Mouse (Mus musculus) spleen, postnatal 36 days (tissue): ENCODE results near the gene Insr.

ENCODE experiments used
- DNase-seq, 2 experiments: peaks; one replicate each; pipeline ENCODE4 v3.0.0; 2022; ENCODE audit warnings: low spot score in 2 of 2, mixed read lengths in 1 of 2

The Insr gene

DNA sequence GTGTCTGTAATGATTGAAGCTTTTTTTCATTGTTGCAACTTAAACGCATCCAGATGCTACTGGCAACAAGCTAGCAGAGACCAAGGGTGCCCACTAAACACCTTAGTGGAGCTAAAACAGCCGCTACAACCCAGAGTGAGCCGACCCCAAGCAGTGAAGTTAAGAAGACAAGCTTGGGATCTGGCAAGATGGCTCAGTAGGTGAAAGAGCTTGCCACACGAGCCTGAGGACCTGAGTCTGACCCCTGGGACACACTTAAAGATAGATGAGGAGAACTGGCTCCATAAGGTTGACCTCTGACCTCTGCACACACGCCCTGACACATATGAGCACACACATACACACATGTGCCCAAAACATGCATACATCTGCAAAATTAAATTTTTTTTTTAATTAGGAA is 4.2 kb downstream of the Insr start:
- DNase-seq = no peak

DNA sequence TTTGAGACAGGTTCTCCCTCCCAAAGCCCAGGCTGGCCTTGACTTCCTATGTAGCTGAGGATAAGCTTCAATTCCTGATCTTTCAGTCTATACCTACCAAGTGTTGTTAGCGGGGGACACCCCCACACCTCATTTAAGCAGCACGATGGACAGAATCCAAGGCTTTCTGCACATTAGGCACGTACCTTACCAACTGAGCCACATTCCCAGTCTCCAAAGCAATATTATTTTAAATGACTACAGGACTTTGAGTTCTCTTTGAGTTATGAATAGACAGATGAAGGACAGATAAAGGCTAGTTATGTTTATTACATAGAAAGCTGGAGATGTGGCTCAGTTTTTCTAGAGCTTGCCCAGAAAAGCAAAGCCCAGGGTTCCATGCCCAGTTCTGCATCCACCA is 5.6 kb downstream of the Insr start:
- no peak for DNase-seq

DNA sequence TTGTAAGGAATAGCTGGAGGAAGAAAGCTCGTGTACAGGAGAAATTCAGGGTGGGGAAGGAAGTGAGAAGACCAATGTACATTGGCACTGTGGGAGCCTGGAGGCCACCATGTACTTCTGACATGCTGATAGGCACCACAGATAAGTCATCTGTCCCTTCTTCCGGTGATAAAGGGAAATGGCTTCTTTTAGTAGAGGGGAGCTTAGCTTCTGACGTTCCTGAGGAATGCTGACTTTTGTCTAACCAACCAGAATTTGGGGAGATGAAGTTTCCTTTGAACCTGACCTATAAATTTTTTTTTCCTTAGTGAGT is 12.0 kb downstream of the Insr start:
- DNase-seq = no peak

DNA sequence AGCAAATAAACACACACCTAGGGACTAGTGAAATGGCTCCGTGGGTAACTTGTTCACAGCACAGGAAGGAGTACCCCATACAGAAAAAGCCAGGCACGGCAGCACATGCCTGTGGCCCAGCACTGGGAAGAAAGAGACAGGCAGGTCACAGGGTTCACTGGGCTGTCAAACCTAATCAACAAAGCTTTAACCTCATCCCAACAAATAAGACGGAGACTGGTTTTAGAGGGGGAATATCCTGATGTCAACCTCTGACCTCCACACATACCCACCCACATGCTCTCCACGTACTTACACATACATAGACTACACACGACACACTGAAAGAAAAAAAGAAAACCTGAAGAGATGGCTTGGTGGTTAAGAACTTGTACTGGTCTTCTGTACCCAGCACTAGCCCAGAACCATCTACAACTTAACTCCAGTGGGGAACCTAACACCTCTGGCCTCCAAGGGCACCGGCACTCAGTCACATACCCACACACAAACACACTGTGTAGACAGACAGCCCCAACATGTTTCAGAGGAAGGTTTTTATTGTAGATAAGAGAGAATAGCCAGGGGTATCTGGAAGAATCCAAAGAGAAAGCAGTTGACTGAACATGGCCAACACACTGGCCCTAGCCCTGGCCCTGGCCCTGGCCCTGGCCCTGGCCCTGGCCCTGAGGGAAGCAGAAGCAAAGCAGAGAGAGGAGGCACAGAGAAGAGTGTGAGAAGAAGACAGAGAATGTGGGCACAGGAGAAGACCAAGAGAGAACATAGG is 12.6 kb downstream of the Insr start:
- DNase-seq = no peak

DNA sequence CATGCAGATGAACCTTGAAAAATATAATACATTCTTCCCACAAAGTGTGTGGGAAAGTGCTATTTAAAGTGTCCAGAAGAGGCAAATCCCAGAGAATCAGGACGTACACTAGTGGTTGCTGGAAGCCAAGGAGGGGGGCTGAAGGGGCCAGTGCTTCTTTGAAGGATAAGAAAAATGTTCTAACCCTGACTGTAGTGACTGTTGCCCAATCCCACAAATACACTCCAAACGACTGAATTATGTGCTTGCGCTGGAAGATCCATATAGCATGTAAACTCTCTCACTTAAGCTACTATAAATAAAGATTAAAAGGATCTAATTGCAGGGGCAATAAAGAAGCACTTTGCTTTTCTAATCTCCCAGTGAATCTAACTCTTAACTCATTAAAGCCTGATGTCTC is 14.2 kb downstream of the Insr start:
- no peak for DNase-seq

DNA sequence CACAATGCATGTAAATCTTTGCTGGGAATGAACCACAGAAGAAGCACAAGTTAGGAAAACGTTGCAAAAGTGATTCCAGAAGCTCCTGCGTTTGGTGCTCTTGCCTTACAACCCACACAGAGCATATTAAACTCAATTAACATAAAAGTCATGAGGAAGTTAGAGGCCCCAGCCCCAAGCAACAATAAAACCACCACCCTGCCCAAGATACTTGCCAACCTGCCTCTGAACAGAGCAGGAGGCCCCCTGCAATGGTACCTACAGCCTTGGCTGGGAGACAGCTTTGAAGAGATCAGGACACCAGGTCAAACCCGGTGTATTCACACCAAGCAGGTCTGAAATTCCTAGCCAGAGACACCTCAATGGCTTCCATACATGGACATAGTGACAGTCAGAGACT is 16.6 kb downstream of the Insr start:
- DNase-seq = no peak

DNA sequence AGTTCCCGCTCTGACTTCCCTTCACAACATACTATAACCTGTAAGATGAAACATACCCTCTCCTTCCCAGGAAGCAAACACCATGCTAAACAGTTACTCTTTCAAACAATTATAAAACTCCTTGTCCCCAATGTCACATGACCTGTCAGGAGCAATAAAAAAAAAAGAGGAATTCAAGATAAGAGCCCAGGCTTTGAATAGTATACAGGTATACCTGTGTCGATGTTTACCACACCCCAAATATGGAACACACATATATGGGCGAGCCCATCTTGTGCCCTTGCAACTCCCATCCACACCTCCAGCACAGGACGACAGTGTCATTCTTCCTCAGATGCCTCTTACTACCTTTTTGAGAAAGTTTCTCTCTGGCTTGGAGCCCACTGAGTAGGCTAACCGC is 18.3 kb downstream of the Insr start:
- DNase-seq = no peak

DNA sequence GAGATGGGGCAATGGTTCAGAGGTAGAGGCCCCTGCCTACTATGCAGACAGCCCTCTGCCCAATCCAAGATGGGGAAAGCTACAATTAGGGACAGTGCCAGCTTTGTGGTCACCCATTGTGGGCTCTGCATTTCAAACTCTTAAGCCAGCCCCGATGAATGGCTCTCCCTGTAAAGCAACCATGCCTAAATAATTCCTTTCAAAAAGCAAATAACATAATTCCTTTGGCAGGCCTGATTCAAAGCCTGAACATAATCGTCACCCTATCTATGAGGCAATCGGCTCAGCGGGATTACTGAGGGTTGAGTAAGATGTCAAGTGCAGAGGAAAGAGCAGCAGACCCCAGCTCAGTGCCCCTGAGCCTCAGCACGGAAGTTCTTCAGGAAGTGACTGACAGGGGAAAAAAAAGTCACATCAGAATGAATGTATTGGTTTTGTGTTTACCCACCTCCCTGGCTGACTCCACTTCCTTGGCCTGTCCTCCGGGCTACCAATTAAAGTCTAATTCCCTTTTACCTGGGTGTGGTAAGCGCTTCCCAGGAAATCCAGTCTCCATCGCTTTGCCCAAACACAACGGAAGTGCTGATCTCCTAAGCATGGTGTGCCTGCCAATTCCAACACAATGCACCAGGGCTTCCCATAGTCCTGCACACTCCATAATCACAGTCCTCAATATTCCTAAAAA is 19.1 kb downstream of the Insr start:
- no peak for DNase-seq

DNA sequence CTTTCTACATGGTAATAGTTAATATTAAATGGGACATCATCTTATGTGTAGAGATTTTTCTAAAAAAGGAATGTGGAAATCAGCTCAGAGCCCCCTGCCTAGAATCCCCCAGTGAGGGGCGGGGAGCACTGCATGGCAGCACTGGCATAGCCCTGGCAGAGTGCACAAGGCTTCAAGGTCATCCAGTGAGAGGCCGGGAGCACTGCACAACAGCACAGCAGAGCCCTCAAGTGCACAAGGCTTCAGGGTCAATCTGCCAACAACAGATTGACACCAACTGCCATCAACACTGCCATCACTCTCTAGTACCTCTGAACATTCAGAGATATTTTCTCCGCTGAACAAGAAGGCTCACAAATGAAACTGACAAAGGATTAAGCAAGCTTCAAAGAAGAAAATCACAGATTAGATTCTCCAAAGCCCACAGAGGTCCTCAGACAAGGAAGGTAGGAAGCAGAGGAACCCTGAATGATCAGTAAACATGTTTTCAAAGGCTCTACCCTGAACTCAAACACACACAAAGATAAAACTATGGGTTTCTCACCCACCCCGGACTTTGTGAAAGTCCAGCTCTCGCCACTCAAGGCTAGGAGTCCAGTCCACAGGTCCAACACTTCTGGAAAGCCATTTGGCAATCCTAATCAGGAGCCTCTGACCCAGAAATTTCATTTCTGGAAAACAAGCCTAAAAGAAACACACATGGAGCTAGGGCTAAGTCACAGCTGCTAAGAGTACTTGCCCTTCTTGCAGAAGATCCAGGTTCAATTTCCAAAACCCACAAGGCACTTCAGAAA is 23.1 kb downstream of the Insr start:
- no peak for DNase-seq

DNA sequence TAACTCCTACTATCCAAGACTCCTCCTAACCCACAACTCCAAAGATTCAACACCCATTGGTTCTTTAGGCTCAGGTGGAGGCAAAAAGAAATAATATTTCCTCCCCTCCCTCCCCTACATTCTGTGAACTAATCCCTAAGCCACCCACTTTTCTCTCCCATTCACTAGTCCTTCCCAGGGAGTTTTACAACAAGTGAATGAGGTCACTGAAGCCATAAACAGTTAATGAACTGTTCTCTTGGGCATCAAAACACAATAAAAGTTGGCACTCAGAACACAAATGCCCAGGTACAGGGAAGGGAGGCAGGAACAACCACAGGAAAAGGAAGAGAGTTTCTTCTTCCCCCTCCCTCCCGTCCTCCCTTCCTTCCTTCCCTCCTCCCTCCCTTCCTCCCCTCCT is 24.1 kb downstream of the Insr start:
- DNase-seq = no peak

DNA sequence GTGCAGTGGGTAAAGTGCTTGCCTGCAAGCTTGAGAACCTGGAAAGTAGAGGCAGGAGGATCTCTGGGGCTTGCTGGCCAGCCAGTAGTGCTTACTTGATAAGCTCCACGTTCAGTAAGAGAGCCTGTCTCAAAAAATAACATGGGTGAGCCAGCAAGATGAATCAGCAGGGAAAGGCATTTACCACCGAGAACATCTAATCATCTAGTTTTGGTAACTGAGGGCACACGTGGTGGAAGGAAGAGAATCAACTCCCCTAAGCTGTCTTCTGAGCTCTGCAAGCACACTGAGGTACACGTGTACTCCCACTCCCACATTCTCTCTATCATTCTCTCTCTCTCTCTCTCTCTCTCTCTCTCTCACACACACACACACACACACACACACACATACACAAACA is 26.2 kb downstream of the Insr start:
- DNase-seq = no peak

DNA sequence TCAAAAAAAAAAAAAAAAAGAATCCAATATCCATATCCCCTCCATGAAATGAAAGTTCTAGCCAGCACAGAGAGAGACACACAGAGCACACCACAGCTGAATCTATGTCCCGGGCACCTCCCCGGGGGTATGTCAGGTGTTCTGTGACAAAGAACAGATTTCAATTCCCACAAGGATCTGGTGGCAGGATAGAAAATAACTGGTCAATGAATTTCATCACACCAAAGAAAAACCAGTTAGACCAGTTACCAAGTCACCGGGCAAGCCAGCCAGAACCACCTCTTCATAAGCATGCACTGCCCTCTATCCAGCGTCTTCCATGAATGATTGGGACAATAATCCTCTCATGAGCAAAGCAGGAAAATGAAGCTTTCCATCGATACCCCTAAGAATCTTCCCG is 26.8 kb downstream of the Insr start:
- DNase-seq = no peak

DNA sequence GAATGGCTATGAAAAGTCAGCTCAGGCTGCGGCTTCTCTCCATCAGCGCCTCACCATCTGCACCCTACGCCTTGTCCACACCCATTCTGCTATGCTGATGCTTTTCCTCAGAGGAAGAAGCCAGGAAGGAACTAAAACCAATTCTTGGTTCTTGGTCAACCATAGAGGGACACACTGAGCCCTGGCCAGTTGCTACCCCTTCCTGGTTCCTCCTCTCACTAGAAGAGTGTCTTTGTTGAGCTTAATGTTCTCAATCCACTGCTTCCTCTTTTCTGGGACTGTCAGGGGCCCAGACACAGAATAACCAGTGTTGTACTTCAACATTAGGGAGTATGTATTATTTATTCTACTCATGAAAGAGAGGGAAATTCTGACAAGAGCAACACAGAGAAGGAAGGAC is 28.3 kb downstream of the Insr start:
- DNase-seq = peak; percentile 34 to 49

DNA sequence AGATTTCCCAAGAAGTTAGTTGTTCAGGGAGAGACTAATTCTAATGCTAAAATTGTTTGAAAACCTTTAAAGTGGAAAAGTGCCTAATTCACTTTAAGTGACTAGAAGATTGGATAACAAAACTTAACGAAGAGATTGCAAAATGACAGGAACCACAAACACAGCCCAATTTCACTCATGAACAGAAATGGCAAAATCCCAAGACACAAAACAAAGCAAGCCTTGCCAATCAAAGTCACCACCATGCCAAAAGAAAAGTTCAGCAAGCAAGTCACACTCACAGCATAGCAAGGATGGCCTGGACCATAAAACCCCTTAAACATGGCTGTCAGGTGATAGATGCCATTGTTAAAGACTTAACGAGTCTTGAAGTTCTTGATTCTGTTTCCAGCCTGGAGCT is 29.5 kb downstream of the Insr start:
- no peak for DNase-seq

DNA sequence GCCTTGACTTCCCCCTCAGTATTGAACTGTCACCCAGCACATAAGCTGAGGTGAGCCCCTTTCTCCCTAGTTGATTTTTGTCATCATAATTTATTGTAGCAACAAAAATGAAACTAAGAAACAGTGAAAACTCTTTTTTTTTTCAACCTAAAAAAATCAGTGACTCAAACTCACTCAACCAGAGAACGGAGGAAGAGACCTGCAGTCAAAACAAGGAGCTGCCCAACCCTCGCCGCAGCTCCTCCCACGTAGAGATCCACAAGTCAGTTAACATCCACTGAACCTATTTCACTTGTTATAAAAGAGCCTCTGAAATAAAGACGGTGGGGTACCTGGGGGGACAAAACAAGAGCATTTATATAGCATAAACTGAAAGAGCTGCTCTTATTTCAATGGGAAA is 30.7 kb downstream of the Insr start:
- DNase-seq = peak; percentile 57 to 58

DNA sequence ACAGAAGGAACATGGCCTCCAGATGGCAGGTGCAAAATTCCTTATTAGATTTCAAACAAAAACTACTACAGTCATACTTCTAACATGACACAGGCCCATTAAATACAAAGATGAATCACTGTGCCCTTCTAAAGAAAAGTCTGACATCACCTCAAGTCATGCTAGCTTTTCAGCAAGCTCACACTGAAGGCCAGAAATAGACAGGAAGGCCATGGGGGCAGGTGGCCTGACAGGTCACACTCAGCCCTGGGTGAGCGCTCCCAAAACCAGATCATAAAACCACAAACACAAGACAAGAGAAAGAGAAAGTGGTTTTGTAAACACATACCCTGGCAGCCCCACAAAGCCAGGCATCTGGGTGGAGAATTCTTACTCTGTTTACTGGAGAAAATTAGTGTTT is 32.3 kb downstream of the Insr start:
- peak; percentile 62 to 65 for DNase-seq

DNA sequence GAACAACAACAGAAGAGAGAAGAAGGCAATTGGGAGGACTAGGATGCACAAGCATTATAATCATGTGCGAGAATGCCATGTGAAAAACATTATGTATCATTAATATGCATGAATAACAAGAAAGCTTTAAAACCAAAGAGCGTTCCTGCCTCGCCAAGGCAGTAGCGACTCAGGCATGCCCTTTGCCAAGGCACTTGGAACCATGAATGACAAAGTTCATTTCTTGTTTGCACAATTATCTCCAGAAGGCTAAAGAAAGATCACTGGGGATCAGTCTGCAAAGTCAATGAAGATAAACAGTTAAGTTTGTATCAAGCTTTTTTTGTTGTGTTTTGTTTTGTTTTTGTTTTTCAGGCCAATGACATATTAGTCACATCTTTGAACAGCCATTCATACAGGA is 36.2 kb downstream of the Insr start:
- DNase-seq = no peak

DNA sequence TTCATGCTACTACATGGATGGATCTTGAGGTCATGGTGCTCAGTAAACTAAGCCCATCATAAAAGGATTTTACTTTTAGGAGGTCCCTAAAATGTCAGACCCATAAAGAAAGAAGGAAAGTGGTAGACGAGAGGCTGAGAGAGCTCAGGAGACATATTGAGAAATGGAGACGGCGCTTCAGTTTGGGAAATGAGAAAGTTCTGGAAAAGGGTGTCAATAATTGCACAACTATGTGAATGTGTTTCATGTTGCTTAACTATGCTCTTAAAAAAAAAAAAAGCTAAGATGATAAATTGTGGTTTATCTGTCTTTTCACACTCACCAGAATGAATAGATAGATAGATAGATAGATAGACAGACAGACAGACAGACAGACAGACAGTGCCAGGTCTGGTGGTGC is 38.7 kb downstream of the Insr start:
- no peak for DNase-seq

DNA sequence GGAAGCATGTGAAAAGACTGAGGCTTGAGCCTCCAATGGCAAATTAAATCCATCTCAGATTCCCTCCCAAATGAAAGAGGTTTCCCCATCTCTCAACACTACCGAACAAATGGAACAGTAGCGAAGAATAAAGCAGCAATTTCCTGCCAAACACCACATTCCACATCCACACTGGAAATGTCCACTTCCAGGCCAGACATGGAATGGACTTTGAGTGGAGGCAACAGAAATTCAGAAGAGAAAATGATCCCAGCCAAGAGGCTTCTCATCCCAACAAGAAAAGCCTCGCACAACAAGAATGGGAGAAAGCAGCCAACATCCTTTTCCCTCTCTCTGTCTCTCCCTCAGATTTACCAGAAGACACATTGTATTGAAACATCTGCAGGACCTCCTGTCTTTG is 39.8 kb downstream of the Insr start:
- DNase-seq = no peak

DNA sequence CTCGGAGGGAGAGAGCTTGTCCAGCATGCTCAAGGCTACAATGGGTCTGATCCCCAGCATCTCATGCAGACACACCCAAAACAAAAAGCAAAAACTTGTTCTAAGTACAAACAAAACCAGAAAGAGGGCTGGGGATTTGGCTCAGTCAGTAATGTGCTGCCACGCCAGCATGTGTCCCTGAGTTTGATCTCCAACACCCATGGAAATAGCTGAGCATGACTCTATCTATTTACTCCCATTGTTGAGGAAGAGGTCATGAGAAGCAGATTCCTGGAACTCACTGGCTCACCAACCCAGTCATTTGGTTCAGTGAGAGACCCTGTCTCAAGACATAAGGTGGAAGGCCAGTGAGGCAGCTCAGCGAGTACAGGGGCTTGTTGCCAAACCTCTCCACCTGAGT is 40.6 kb downstream of the Insr start:
- no peak for DNase-seq

DNA sequence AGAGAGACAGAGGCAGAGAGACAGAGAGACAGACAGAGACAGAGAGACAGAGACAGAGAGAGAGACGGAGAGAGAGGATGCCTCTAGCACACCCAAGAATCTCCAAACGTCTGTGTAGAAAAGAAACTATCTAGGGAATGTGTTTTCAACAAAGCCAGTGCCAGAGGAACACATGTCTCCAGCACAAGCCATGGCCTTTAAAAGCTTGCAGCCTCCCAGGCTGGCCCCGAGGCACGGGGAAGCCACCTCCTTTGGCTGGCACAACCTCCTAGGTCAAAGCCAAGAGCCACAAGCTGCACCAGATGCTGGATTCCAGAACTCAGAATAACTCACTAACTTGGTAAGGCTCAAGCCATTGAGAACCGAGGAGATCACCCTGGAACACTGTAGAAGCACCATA is 42.1 kb downstream of the Insr start:
- no peak for DNase-seq

DNA sequence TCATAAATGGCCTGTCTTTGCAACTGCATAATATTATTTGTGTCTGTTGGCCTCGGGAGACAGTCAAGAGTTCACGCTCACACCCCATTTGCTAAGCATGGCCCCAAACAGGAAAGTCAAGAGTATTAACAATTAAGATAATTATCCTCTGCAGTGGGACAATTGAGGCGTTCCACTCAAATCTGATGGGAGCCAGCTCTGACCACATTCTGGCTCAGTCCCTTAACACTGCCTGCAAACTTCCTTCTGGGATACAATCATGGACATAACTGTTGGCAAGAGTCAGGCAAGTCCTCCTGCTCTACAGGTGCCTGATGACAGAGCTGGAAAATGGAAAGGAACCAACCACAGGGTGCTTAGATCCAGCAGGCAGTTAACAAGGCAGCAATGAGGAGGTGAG is 43.1 kb downstream of the Insr start:
- DNase-seq = no peak

DNA sequence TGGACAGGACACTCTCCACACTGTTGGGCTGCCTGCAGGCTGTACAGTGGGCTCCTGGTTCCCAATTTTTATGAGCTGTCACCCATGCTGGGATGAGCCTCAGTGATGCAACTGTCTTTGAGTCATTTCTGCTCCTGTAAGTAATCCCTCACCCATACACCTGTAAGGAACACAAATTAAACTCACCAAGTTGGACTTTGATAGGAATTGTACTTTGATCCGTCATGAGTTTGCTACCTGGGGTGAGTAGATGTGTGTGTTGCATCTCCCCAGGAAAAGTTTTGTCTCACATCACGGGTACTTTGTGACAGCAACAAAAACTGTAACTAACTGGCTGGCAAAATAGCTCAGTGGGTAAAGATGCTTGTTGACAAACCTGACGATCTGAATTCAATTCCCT is 44.8 kb downstream of the Insr start:
- DNase-seq = no peak
